Mouse (Mus musculus) frontal cortex, postnatal 10 days (tissue): ENCODE results near the gene Iqck.

Experiments used
- DNase-seq, 2 experiments: peaks; one replicate each; pipeline ENCODE4 v3.0.0; 2022; ENCODE audit warnings: low spot score in 2 of 2, mixed read lengths in 1 of 2

The Iqck gene

DNA sequence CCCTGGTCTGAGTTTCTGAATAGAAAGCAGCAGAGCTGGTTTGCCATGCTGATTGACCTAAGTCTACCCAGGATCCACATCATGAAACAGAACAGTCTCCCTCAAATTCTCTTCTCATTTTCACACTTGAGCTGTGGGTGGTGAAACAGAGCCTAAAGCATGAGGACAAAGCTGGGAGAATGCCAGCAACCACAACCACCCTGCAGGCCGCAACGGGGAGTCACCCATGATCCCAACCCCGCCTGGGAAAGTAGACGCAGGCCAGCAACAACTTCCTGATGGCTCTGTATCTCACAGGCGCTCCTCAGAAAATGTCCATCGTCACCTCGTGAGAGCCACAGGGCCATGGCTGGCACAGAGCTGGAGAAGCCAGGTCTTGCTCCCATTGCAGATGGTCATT lies 4.0 kb upstream of the Iqck start:
- no peak for DNase-seq

DNA sequence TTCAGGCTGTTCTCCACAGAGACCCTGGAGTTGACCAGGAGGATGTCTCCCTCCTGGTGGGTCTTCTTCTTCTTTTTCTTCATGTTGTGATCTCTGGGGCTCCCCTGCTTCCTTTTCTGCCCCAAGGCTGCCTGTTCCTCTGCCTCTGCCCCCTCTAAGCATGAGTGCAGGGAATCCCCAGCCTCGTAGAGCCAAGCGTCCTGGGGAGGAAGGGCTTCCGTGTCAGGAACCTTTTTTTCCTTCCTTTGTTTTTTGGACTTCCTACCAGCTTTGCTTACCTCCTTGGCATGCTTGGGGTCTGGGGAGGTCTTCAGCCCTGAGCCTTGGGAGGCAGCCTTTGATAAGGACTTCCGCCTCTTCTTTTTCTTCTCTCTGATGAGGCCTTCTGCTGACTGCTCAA lies 2.9 kb upstream of the Iqck start:
- DNase-seq = no peak

DNA sequence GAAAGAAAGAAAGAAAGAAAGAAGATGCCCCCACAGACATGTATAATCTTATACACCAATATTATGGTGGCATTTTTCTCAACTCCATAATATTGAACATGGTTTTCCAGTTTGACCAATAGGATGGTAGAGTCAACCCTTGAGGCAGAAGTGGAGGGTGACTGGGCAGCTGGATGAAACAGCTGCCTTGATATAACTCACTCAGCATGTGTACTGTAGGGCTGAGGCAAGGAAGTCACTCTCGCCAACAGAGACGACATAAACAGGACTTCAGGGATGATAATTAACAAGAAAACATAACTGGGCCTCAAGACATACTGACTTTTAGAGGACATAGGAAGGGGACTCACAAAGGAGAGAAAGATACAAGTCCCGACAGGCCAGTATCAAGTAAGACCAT lies 946 bp upstream of the Iqck start:
- no peak for DNase-seq

DNA sequence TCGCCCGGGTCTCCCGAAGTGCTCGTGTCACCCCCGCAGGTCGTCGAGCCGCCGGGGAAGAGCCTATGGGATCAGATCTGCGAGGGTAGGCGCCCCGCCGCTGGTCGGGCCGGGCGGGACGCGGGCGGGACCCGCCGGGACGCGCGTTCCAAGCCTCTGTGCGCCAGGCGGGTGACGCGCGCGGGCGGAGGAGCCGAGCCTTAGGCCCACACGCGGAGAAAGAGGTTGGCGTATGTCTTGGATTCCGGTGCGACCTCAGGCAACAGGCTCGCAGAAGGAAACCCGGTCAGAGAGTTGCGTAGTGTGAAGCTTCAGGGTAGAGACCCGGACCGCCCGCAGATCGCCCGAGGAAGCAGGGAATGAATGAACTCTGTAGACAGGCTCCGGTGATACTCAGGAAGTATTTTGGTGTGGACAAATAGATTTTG lies 339 bp downstream of the Iqck start, which contains the start of gene Knop1:
Gene Knop1, minus strand, starts transcription at position 378 of the 428 bp plus-strand sequence.
- DNase-seq = no peak

DNA sequence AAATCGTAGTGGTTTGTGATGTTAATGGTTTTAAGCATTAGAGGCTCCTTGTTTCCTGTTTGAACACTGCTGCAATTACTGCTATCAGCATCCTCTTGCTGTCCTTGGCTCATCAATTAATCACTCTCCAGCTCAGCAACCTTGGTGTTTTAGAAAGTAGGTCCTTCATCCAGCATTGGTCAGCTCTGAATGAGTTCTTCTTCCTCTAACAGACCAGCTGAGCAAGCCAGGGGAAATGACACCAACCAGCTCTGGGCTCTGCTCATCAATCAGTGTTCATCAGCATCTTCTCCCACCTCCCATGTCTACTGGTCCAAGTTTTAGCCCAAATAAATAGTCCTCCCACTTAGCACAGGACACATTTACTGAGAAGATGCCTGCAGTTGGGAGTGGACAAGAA lies 3.1 kb downstream of the Iqck start:
- DNase-seq = no peak

DNA sequence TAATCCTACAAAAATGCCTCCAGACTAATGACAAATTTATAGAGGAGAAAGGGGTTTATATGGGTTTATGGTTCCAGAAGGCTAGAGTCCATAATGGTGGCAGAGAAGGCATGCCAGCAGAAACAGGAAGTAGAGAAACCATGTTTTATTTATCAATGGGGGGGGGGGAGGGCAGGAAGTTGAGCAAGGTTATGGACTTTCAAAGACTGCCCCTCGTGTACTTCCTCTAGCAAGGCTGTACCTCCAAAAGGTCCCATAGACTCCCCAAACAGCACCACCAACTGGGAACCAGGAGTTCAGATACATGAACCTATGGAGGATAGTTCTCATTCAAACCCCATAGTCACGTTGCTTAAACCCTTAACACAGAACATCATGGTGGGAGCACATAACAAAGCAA lies 9.8 kb downstream of the Iqck start:
- no peak for DNase-seq

DNA sequence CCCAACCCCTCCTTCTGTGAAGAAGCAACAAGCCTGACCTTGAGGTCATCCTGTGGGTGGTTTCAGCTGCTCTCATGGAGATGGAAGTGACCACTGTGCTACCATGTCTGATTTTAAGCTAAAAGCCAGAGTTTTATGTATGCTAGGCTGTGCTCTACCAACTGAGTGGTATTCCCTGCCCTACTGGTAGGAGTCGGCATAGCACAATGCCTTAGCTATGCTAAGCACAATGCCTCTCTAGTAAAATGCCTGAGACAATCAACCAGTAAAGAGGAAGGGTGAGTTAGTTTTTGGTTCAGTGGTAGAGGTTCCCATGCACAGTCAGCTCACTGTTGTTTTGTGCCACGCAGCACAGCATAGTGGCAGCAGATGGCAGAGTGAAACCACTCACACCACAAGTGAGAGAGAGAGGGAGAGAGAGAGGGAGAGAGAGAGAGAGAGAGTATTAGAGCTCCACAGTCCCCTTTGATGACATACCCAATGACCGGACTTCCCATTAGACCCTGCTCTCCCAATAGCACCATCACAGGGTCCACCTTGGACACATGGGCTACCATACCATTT lies 24.0 kb downstream of the Iqck start:
- no peak for DNase-seq

DNA sequence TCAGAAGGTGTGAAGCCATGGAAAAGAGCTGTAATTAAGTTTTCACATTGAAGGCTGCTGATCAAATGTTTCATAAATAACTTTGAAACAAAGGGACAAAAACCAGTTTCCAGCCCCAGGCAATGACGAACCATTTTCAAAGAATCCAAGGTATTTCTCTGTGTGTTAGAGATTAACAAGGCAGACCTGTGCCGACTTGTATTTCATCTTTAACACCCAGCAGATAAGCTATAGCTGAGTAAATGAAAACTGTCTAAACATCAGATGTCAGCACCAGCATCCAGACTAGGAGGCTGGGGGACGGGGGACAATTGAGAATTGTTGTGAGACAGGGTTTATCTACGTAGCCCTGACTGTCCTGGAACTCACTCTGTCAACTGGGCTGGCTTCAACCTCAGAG lies 28.4 kb downstream of the Iqck start:
- no peak for DNase-seq

DNA sequence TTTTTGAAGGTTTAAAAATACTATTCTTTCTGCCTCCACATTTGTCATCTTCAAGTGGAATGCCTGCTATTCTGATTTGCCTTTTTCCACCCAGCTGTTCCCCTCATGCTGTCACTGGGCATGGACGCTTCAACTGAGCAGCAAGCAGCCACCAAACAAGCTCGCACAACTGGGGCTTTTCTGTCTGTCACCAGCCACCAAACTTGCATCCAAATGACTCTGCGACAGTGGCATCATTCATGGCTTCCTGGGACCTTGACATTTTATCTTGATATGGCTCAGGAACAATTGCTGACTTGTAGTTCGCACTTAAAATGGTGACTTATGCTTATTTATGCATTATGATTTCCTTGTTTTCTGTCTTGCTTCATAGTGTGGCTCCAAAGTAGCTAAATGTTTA lies 29.4 kb downstream of the Iqck start:
- DNase-seq = no peak

DNA sequence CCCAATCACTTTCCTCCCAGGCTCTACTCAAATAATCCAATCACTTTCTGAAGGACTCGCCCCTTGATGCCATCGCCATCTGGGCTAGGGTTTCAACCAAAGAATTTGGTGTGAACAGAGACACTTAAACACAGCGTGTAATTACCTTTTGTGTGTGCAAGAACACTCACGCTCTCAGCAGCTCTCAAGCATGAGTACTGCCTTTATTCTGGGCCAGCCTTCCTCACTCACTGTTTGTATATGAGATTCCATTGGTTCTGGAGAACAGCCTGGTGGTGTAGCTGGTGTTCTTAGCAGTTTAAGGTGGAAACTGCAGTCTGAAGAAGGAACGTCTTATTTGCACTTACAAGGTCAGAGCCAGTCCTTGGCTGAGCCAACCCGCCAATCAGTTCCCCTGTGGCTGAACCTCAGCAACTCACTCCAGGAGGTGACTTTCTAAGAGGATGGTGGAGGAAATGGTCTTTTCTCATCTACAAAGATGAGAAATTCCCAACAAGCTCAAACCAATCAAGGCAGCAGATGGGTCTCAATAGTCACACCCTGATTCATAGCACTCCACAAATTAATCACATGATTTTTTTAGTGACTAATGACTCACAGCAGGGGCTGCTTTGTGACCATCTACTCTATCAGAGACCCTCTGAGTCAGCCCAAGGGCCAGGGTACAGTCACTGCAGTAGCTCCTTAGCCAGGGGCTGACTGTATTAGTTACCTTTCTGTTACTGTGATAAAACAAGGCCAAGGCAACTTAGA lies 31.9 kb downstream of the Iqck start:
- no peak for DNase-seq

DNA sequence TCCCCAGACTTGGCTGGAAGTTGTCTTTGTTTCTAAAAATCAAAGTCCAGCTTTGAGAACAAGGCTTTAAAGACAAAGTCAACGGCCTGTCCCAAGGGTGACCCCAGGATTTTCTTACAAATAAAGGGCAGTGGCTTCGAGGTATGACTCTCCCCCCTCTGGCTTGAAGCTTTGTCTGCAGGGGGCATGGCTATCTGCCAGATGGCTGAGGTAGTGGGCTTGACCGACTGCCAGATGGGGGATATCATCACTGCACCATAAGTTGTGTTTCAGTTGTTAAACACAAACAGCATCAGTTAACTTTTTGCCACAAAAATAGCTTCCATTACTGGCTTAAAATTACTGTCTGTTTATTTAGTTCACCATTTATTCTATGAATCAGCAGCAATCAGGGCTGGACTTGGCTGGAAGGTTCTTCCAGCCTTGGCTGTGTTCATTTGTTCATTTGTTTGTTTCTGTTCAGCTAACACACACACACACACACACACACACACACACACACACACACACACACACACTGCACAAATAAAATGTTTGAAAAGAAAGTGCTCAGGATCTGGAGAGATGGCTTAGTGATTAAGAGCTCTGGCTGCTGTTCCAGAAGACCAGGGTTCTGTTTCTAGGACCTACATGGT lies 33.6 kb downstream of the Iqck start:
- no peak for DNase-seq

DNA sequence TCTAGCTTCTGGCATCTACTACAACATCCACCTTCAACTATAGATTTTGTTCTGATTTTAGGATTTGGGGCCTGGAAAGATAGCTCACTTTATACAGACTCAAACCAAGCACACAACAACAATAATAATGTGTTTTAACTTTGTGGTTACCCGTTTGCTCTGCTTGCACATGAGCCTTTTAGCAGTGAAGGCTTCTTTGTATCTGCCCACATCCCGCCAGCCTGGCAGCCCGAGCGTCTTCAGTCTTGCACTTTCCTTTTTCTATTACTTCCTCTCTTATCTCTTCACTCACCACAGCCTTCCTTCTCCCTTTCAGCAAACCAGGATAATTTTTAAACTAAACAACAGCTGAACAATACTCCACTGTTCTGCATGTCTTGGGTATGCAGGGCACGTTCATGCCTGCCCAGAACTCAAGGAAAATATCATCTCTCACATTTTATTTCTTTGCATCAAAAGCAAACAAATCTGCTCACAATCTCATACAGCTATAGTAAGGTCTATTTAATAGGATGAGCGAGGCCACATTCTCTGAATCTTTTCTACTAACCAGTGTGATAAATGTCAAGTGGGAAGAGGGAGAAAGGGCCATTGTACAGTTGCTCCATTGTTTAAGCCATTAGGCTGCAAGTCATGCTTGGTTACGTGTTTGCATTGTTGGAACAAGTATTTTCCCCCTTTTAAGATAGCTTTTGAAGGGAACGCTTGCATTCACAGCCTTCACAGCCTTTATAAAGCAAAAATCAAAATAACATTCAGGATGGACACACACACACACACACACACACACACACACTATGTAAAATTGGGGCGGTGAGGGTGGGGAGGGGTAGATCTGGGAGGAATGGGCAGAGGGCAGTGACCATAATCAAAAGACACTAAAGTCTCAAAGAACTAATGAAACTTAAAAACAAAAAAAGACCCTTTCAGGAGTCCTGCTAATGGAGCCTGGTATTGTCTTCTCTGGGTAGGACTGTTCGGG lies 40.2 kb downstream of the Iqck start:
- no peak for DNase-seq

DNA sequence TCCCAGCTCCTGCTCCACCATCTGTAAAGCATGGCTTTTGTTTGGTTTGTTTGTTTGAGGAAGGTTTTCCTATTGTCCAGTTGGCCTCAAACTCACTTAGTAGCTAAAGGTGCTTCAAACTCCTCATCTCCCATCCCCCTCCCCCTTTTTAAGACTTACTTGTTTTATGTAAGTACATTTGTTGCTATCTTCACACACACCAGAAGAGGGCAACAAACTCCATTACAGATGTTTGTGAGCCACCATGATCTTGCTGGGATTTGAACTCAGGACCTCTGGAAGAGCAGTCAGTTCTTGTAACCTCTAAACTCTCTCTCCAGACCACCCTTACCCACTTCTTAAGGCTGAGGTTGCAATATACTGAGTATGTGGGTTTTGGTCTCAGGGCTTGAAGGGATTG lies 42.5 kb downstream of the Iqck start:
- DNase-seq = no peak

DNA sequence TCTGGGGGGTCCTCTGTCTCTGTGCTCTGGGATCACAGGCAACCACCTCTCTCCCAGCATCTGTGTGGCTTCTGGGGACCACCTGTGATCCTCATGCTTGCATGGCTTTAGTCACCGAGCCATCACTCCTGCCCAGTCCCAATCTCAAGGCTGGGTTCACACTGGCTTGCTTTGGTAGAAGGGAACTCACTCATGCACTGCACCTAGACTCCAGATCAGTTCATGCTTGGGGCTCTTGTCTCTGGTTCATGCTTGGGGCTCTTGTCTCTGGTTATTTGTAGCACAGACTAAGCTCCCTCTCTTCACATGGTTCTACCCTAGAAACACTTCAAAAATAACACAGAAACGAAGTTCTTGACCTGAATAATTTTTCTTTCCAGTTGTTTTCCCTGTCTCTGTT lies 44.5 kb downstream of the Iqck start:
- no peak for DNase-seq

DNA sequence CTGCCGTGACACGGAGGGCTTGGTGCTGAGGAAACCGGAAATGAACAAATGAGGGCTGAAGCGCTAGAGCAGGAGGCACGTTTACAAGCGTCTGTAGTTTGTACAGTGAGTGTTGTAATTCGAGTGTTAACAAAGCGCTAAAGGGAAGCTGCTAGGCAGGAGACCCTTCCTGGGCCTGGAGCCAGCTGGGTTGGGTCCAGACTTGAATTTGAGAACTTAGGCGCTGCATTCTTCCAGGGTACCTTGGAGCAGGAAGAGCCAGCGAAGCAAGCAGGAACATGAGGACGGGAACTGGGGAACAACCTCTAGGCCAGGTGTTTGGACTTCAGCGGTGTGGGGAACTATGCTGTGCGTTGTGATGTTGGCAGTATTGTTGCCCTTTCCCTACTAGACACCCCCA lies 47.4 kb downstream of the Iqck start:
- peak; percentile 38 to 46 for DNase-seq

DNA sequence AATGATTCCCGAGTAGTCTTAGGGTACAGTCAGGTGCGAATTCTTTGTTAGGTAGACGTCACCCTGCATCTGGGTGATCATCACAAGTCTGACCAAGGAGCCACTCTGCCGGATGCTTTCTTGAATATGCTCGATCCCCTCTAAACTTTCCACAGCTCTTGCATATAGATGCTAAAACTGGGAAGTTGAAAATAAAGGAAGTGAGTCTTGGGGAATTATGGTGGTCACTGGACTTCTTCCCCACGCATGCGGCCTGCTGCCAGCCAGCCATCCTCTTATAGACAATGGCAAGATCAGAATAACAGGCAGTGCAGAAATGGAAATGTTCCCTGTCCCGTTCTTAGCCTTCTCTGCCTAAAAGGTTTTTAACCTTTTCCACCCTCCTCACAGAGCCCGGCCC lies 48.3 kb downstream of the Iqck start:
- DNase-seq = no peak

DNA sequence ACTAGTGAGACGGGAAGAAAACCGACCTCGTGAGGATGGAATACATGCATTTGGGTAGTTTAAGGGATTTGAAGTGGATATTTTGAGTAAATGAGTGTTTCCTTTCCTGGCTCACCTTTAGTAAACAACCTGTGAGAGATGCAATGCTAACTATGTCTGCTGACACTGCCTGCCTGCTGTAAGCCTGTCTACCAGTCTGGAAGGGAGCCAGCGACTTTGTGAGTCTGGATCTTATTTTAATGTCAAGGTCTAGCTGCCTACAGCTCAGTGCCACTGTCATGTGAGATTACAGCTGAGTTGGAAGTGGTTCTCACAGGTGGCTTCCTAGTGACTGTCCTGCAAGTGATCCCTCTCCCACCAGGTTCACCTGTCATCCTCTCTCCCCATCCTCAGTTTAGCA lies 49.0 kb downstream of the Iqck start:
- DNase-seq = no peak

DNA sequence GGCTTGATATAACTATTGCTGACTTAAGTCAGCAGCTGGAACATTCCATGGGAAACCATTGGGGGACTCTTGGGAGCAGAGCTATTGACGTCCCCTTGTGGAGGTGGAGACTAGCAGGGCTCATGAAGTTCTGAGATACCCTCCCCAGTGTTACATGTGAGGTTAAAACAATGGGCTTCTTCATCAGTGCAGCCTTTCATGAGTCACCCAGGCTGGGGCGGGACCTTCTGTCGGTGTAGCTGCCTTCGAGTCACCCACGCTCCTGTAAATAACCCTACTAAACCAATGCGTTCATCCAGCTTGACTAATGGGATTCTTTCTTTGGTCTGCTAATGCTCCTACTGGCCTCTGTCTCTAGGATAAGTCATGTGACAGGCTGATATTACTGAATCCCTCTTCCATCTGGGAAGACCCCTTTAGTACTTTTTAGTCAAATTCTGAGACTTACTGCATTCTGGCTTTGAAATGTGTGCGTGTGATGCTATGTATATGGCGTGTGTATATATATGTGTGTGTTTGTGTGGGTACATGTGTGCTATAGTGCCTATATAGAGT lies 53.5 kb downstream of the Iqck start:
- no peak for DNase-seq

DNA sequence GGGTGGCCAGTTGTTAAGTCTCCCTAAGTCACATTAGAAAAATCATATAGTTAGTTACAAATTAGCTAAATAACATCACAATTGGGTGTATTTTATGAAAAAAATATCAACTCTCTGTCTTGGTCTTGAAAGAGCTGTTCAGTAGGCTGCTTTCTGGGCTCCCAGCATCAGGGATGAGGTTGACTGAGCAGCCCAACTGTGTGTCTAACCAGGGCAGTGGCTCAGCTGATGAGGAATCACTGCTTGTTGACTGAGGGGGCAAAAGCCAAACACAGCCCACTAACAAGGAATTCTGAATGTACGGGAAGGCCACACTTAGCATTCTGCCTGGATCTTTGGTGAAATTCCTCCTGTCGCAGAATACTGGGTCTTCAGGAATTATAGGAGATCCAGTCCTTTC lies 54.9 kb downstream of the Iqck start:
- no peak for DNase-seq

DNA sequence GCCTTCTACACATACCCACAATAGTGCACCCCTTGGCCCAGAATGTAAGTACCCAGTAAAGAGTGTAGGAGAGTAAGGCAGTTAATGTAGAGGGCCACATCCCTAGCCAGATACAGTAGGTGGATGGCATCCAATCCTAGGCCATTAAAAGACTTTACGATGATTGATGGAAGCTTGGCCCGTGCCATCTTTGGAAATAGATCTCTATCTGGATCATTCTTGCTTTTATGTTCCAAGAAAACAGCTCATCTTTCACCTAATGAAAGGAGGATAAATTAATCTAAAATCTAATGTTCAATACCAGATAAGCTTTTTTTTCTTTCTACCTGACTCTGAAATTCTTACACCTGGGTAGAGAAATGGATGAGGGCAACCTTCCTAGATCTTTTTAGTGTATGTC lies 55.6 kb downstream of the Iqck start:
- no peak for DNase-seq

DNA sequence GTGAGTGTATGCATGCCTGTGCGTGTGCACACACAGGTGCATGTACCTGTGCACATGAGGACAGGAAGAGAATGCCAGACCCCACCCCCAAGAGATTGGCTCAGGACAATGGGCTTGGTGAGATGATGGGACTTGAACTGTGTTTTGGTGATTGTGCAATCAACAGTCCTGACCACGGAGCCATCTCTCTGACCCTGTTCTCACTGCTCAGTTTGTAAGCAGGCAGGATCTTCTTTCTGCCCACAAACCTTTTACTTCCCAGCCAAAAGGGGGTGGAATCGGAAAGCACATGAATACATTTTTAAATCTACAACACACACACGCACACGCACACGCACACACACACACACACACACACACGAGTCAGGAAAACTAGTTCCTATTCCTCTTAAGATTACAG lies 56.0 kb downstream of the Iqck start:
- DNase-seq = no peak

DNA sequence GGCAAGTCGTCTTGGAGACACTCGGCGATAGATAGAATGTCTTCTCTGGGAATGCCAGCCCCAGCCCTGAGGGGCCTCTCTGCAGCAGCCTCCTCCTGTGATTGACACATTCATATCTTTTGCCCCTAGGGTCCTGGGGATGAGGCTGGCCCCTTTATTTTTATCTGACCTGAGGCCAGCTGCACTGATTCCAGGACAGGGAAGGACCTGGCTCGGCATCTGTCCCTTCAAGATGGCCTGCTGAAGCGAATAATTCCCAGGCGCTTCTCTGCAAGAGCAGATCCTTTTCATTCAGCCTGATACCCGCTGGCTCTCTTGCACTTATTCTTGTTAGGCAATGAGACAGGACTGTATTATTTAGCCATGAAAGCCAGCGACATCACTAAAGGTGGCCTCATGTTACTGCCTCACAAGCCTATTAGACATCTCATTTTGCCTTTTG lies 56.5 kb downstream of the Iqck start:
- DNase-seq = no peak
